Comparison of ENCODE assay signal across 1 mouse cellular context in genomic region chr2:75688901-75689300, GRCm38 (mm10).
TF ChIP-seq lines count a peak whose summit lies in the region.

No protein-coding gene starts in this region.

TF ChIP-seq in CH12.LX, 34 proteins besides CTCF, POLR2A, EP300 and RAD21 (continued from another document):
- no peak for TF ChIP-seq SIN3A (IDR thresholded peaks at IDR 0.05; ENCODE audit: low read length)
- no peak for TF ChIP-seq TCF12 (IDR thresholded peaks at IDR 0.05; ENCODE audit: low read depth, low read length)
- no peak for TF ChIP-seq MEF2A (IDR thresholded peaks at IDR 0.05; ENCODE audit: borderline replicate concordance, low read depth, low read length)
